Mouse (Mus musculus) layer of hippocampus, postnatal 10 days (tissue): ENCODE data around the gene Pop5. TPM values are rescaled to one million over a fixed set of nuclear protein-coding genes. Genes with fewer than 3 reads are reported as not detected.

Source experiments
- total RNA-seq, 2 experiments: library from RNA; stranded (reverse); gene quantifications; 2 replicates each; pipeline ENCODE4 v1.2.3; 2021

Gene Pop5
- total RNA-seq, 2 experiments from 2014 or later = 51.1 to 61.8 TPM

Other genes with a start within 250 kb of the Pop5 start
- 100 to 1,000 TPM in 1 of 2 experiments, 10 to 100 TPM in 1; 97.4 to 104 TPM for gene Sppl3, start 224.7 kb upstream of the Pop5 start, total RNA-seq
- not detected for gene Gm10401, start 137.5 kb upstream of the Pop5 start, total RNA-seq
- gene Acads, start 116.5 kb upstream of the Pop5 start, total RNA-seq = 1 to 10 TPM; 6.8 to 9.9 TPM
- 10 to 100 TPM; 26.7 to 29.8 TPM for gene Unc119b, start 100.9 kb upstream of the Pop5 start, total RNA-seq
- 10 to 100 TPM; 75.1 to 78.2 TPM for gene Mlec, start 77.7 kb upstream of the Pop5 start, total RNA-seq
- gene Cabp1, start 41.5 kb upstream of the Pop5 start, total RNA-seq = 10 to 100 TPM; 78.5 to 79.5 TPM
- gene Rnf10, start 37.1 kb downstream of the Pop5 start, total RNA-seq = 100 to 1,000 TPM; 259 to 316 TPM
- gene Coq5, start 43.8 kb downstream of the Pop5 start, total RNA-seq = 10 to 100 TPM; 39.0 to 42.8 TPM
- 100 to 1,000 TPM; 753 to 793 TPM for gene Dynll1, start 65.2 kb downstream of the Pop5 start, total RNA-seq
- 10 to 100 TPM; 63.6 to 77.0 TPM for gene Srsf9, start 91.3 kb downstream of the Pop5 start, total RNA-seq
- gene Gatc, start 105.3 kb downstream of the Pop5 start, total RNA-seq = 10 to 100 TPM; 29.3 to 32.5 TPM
- 10 to 100 TPM; 31.0 to 35.3 TPM for gene Triap1, start 105.4 kb downstream of the Pop5 start, total RNA-seq
- 100 to 1,000 TPM; 732 to 825 TPM for gene Cox6a1, start 113.1 kb downstream of the Pop5 start, total RNA-seq
- 10 to 100 TPM; 73.0 to 76.2 TPM for gene Msi1, start 193.8 kb downstream of the Pop5 start, total RNA-seq
- not detected for gene Pla2g1b, start 230.4 kb downstream of the Pop5 start, total RNA-seq
- 10 to 100 TPM; 25.8 to 29.8 TPM for gene Sirt4, start 248.9 kb downstream of the Pop5 start, total RNA-seq